Mouse (Mus musculus) testis, adult 2 months (tissue): ENCODE data around the gene Med24. TPM values are rescaled to one million over a fixed set of nuclear protein-coding genes. Genes with fewer than 3 reads are reported as not detected.
A peak's percentile ranks its signal among the peaks of the same experiment; 100 is the strongest.
"Not testable (repeated sequence)": the region's sequence is repeated elsewhere in the genome, so short reads cannot be mapped to it uniquely, and the experiment has no call there.

Experiments
- H3K27ac ChIP-seq: fragments of 200-500 bp; 2 replicates; pipeline ENCODE4 v1.5.1; 2012; ENCODE audit warnings: low read depth, low read length; ENCODE audit not compliant: control insufficient read depth, insufficient read depth
- H3K27me3 ChIP-seq: fragments of 200-500 bp; 2 replicates; pipeline ENCODE4 v1.6.1; 2012; ENCODE audit warnings: mild to moderate bottlenecking, low read length, moderate library complexity; ENCODE audit not compliant: control insufficient read depth, insufficient read depth
- H3K36me3 ChIP-seq: fragments of 200-500 bp; 2 replicates; pipeline ENCODE4 v1.6.1; 2012; ENCODE audit warnings: mild to moderate bottlenecking, low read length; ENCODE audit not compliant: control insufficient read depth, insufficient read depth
- H3K4me1 ChIP-seq: fragments of 200-500 bp; 2 replicates; pipeline ENCODE4 v1.6.1; 2012; ENCODE audit warnings: low read length; ENCODE audit not compliant: control insufficient read depth, insufficient read depth
- H3K4me3 ChIP-seq: fragments of 200-500 bp; 2 replicates; pipeline ENCODE4 v1.5.1; 2012; ENCODE audit warnings: low read depth, mild to moderate bottlenecking, low read length, moderate library complexity, mixed read lengths; ENCODE audit not compliant: control insufficient read depth
- CTCF ChIP-seq: fragments of 200-500 bp; IDR thresholded peaks from 2 replicates; pipeline ENCODE4 v1.5.1; 2012; ENCODE audit warnings: low read depth, mild to moderate bottlenecking, inconsistent platforms, low read length, moderate library complexity; ENCODE audit not compliant: control insufficient read depth, insufficient read depth, insufficient replicate concordance
- polyA plus RNA-seq: library from polyadenylated mRNA; depleted of rRNA; stranded (reverse); fragments of >200 nt; gene quantifications from 2 replicates; pipeline ENCODE4 v1.2.3, GENCODE M21; 2012; rRNA removed

Gene Med24
- polyA plus RNA-seq, 1 experiment, result 96.6 TPM

DNA sequence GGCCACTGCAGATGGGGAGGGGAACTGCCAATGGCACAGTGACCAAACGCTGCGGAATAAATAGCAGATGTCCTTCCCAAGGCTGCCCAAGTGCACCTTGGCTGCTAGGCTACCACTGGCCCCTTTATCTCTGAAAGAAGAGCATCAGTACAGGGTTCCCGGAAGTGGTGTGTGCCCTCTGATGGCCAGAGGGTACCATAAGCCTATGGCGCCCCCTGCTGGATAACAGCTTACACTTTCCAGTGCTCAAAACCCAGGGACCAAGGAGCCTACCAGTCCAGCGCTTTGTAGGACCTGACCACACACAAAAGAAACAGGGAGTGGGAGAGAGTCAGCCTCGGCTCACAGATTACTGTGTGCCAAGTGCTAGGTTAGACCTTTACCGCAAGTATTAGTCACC is 74.2 kb downstream of the Med24 start:
- peak; percentile 78; the same call in 1 of the 2 replicates for TF ChIP-seq CTCF
- not testable (repeated sequence) for H3K4me1 ChIP-seq, H3K36me3 ChIP-seq, H3K27ac ChIP-seq, H3K27me3 ChIP-seq
- peak overlapping the region; percentile 44; the same call in 1 of the 2 replicates for H3K4me3 ChIP-seq

Other genes with a start within 250 kb of the Med24 start
- gene Ikzf3, start 183.4 kb downstream of the Med24 start, polyA plus RNA-seq, result 0.10 TPM in 2 replicates
- gene Zpbp2, start 178.3 kb downstream of the Med24 start, polyA plus RNA-seq, result 274 and 283 TPM in 2 replicates
- 96.2 and 111 TPM in 2 replicates for gene Ormdl3, start 142.1 kb downstream of the Med24 start, polyA plus RNA-seq
- gene Lrrc3c, start 131.1 kb downstream of the Med24 start, polyA plus RNA-seq, result not detected in 2 replicates
- gene Gm12355, start 103.8 kb downstream of the Med24 start, polyA plus RNA-seq, result 0.11 and 0.16 TPM in 2 replicates
- 0.20 TPM in 2 replicates for gene Gsdma3, start 103.1 kb downstream of the Med24 start, polyA plus RNA-seq
- 0.28 and 0.42 TPM in 2 replicates for gene Gsdma2, start 82.7 kb downstream of the Med24 start, polyA plus RNA-seq
- 5.5 and 6.7 TPM in 2 replicates for gene Gsdma, start 65.1 kb downstream of the Med24 start, polyA plus RNA-seq
- gene Psmd3, start 46.9 kb downstream of the Med24 start, polyA plus RNA-seq, result 70.2 and 78.9 TPM in 2 replicates
- gene Csf3, start 28.2 kb downstream of the Med24 start, polyA plus RNA-seq, result 0.48 and 0.63 TPM in 2 replicates
- 14.4 and 18.9 TPM in 2 replicates for gene Thra, start 11.2 kb upstream of the Med24 start, polyA plus RNA-seq
- 34.7 and 38.6 TPM in 2 replicates for gene Nr1d1, start 45.9 kb upstream of the Med24 start, polyA plus RNA-seq
- gene Msl1, start 66.1 kb upstream of the Med24 start, polyA plus RNA-seq, result 138 and 143 TPM in 2 replicates
- gene Casc3, start 75.5 kb upstream of the Med24 start, polyA plus RNA-seq, result 22.0 and 24.9 TPM in 2 replicates
- gene Rapgefl1, start 107.3 kb upstream of the Med24 start, polyA plus RNA-seq, result 2.2 and 2.7 TPM in 2 replicates
- 4.3 and 6.4 TPM in 2 replicates for gene Wipf2, start 134.2 kb upstream of the Med24 start, polyA plus RNA-seq
- 2.5 and 2.9 TPM in 2 replicates for gene Cdc6, start 178.4 kb upstream of the Med24 start, polyA plus RNA-seq
- 18.7 and 20.1 TPM in 2 replicates for gene Rara, start 198.4 kb upstream of the Med24 start, polyA plus RNA-seq